8 mouse cellular contexts compared by ENCODE assay signal in the genomic region with DNA sequence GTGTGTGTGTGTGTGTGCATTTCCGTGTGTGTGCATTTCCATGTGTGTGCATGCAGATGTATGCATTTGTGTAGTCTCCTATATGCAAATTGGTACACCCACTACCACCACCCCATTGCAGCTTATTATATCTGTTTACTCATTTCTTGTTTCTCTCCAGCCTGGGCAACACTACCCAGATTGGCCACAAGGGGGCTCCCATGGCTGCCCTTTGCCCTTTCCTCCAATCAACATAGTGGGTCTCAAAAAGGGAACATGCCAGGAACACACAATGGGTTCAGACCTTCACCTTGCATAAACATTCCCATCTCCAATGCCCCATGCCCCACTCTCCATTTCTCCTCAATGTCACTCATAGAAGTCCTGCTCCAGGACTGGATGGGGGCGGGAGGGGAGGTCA. TPM values are rescaled to one million over a fixed set of nuclear protein-coding genes. Genes with fewer than 3 reads are reported as not detected.
DNase-seq lines count a peak whose midpoint lies in the region; TF ChIP-seq lines count a peak whose summit lies in the region.

No protein-coding gene starts in this region.

- no peak overlapping the region for H3K27ac ChIP-seq in gastrocnemius, adult 2 months

- peak; percentile 74 for TF ChIP-seq CTCF in gastrocnemius, adult 2 months (IDR thresholded peaks at IDR 0.05)
- peak; percentile 61; the same call in 1 of the 2 replicates for TF ChIP-seq CTCF in brain, embryonic 14.5 days (IDR thresholded peaks at IDR 0.05; ENCODE audit: borderline replicate concordance, extremely low read depth, insufficient read depth, insufficient read length)

- intact Hi-C loops in gastrocnemius, adult 2 months (cut with DNase I) = loop anchor here (2.0 kb wide), 2 partner anchors 161 to 219 kb away; no protein-coding TSS in a partner anchor

- TF ChIP-seq POLR2A in brain, embryonic 14.5 days (IDR thresholded peaks at IDR 0.05; ENCODE audit: borderline replicate concordance, extremely low read depth, insufficient read depth, insufficient read length, poor library complexity, severe bottlenecking) = no peak

- DNase-seq in gastrocnemius, adult 2 months = peak; percentile 42
- no peak for DNase-seq in gastrocnemius, postnatal 4 days (ENCODE audit: low spot score in 2 of 2)
- DNase-seq in ovary, postnatal 36 days (ENCODE audit: low spot score) = peak; percentile 29
- no peak for DNase-seq in ovary, postnatal 10 days (ENCODE audit: low spot score)
- DNase-seq in brain, embryonic 14.5 days (ENCODE audit: low read depth) = no peak
- peak; percentile 5 to 61 for DNase-seq in kidney, postnatal 36 days
- DNase-seq in natural killer cell, adult 2 months (ENCODE audit: low spot score in 2 of 2) = peak; percentile 53 to 76
- no peak for DNase-seq in frontal cortex, adult 2 months (ENCODE audit: extremely low spot score in 1 of 2, low spot score in 1 of 2)

- H3K4me3 ChIP-seq in gastrocnemius, adult 2 months = no peak overlapping the region

RNA-seq across cellular contexts. Expression of a gene that starts 24.3 kb away (rescaled TPM):
- 1 to 10 TPM; 7.1 to 7.5 TPM for total RNA-seq in gastrocnemius, adult 2 months (2021)
- 1 to 10 TPM; 4.6 to 5.0 TPM for total RNA-seq in gastrocnemius, postnatal 4 days (2021)
- polyA plus RNA-seq in brain, embryonic 14.5 days (2012; rRNA removed) = 6.3 and 8.1 TPM in 2 replicates
- 5.1 and 6.0 TPM in 2 replicates for polyA plus RNA-seq in frontal cortex, adult 2 months (2012; rRNA removed)

Comparison
In these comparisons a context has a peak if more than half of its experiments do, and no peak if none do; other contexts are left out.
1. DNase-seq: peak in gastrocnemius, adult 2 months (single experiment), ovary, postnatal 36 days (single experiment), kidney, postnatal 36 days (2 of 2) and natural killer cell, adult 2 months (2 of 2); none in gastrocnemius, postnatal 4 days (0 of 2), ovary, postnatal 10 days (single experiment), brain, embryonic 14.5 days (single experiment) and frontal cortex, adult 2 months (0 of 2).